Comparison of ENCODE assay signal across 7 mouse cellular contexts in the genomic region with DNA sequence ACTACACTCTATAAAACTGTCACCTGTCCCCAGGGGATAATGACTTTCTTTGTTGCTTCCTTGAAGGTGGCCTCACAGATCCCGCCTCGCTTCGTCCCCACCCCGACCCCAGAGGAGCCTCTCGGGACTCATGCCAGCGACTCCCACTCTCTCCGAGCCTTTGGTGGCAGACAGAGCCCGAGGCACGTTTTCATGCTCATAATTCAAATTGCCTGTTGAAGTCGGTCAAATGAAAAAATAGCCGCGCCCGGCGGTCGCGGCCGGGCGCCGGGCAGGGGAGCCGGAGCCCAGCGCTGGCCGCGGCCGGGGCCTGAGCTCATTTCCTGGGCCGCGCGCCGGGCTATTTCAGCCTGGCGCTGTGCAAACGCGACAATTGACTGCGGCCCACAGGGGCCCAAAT. TPM values are rescaled to one million over a fixed set of nuclear protein-coding genes. Genes with fewer than 3 reads are reported as not detected.
DNase-seq lines count a peak whose midpoint lies in the region; ATAC-seq and TF ChIP-seq lines count a peak whose summit lies in the region.

No protein-coding gene starts in this region.

- H3K4me1 ChIP-seq in E14TG2a.4 (replicated peaks; ENCODE audit: low read depth, low read length) = peaks cover 32% of the 10 kb centered on the region
- no peaks in the 10 kb centered on the region for H3K4me1 ChIP-seq in forebrain, postnatal 0 days (ENCODE audit: insufficient read depth)
- H3K4me1 ChIP-seq in kidney, postnatal 0 days (replicated peaks; ENCODE audit: insufficient read depth, low read length) = peaks cover 6% of the 10 kb centered on the region; the same call in 1 of the 2 replicates
- peaks cover 4% of the 10 kb centered on the region; the same call in 1 of the 2 replicates for H3K4me1 ChIP-seq in midbrain, embryonic 14.5 days (ENCODE audit: control insufficient read depth, insufficient read depth, low read length)

- TF ChIP-seq CTCF in E14TG2a.4 (conservative IDR thresholded peaks at IDR 0.05; ENCODE audit: low read length) = no peak
- no peak for TF ChIP-seq CTCF in forebrain, postnatal 0 days (IDR thresholded peaks at IDR 0.05; ENCODE audit: low read depth)
- TF ChIP-seq CTCF in kidney, postnatal 0 days (IDR thresholded peaks at IDR 0.05; ENCODE audit: low read depth) = no peak

- peak; percentile 56 for DNase-seq in Muller cell, postnatal 12 days (ENCODE audit: inconsistent ontology term)
- peak; percentile 38 for DNase-seq in forebrain, postnatal 0 days
- DNase-seq in kidney, postnatal 0 days (ENCODE audit: low spot score) = peak; percentile 49
- peak; percentile 73 for DNase-seq in midbrain, embryonic 14.5 days
- no peak for DNase-seq in urinary bladder, adult 2 months (ENCODE audit: low spot score)
- DNase-seq in frontal cortex, postnatal 14 days (ENCODE audit: low spot score in 2 of 2) = no peak

- peak overlapping the region; percentile 61 for H3K9ac ChIP-seq in forebrain, postnatal 0 days
- peak overlapping the region; percentile 56; the same call in 1 of the 2 replicates for H3K9ac ChIP-seq in kidney, postnatal 0 days (ENCODE audit: low read depth, low read length)
- H3K9ac ChIP-seq in midbrain, embryonic 14.5 days (replicated peaks; ENCODE audit: low read length) = peak overlapping the region; percentile 62

- peak overlapping the region; percentile 74 for H3K4me3 ChIP-seq in E14TG2a.4 (replicated peaks; ENCODE audit: low read length)
- H3K4me3 ChIP-seq in forebrain, postnatal 0 days (ENCODE audit: low read depth, low read length) = peak overlapping the region; percentile 39
- H3K4me3 ChIP-seq in kidney, postnatal 0 days (replicated peaks; ENCODE audit: low read depth, low read length) = peak overlapping the region; percentile 33
- H3K4me3 ChIP-seq in midbrain, embryonic 14.5 days (replicated peaks; ENCODE audit: low read depth, low read length) = peak overlapping the region; percentile 35

- no peaks in the 10 kb centered on the region for H3K36me3 ChIP-seq in E14TG2a.4 (ENCODE audit: insufficient read depth, low read length)
- no peaks in the 10 kb centered on the region for H3K36me3 ChIP-seq in forebrain, postnatal 0 days (ENCODE audit: insufficient read depth)
- H3K36me3 ChIP-seq in kidney, postnatal 0 days (ENCODE audit: insufficient read depth, low read length) = no peaks in the 10 kb centered on the region
- H3K36me3 ChIP-seq in midbrain, embryonic 14.5 days (ENCODE audit: control insufficient read depth, insufficient read depth, low read length) = no peaks in the 10 kb centered on the region

- H3K4me2 ChIP-seq in forebrain, postnatal 0 days (ENCODE audit: low read depth) = peak overlapping the region; percentile 78
- peak overlapping the region; percentile 71 for H3K4me2 ChIP-seq in kidney, postnatal 0 days (ENCODE audit: low read length)
- H3K4me2 ChIP-seq in midbrain, embryonic 14.5 days (ENCODE audit: low read length) = peak overlapping the region; percentile 69

- H3K27ac ChIP-seq in forebrain, postnatal 0 days (ENCODE audit: low read depth, low read length) = no peak overlapping the region
- no peak overlapping the region for H3K27ac ChIP-seq in kidney, postnatal 0 days
- H3K27ac ChIP-seq in midbrain, embryonic 14.5 days (replicated peaks; ENCODE audit: low read depth, low read length) = 0 out of 2 replicates have a peak overlapping the region, but pooled peaks have one; percentile 8

- H3K27me3 ChIP-seq in E14TG2a.4 (ENCODE audit: insufficient read depth, low read length) = peaks cover 30% of the 10 kb centered on the region
- no peaks in the 10 kb centered on the region; the same call in 1 of the 2 replicates for H3K27me3 ChIP-seq in forebrain, postnatal 0 days (ENCODE audit: insufficient read depth, low read length)
- no peaks in the 10 kb centered on the region for H3K27me3 ChIP-seq in kidney, postnatal 0 days (ENCODE audit: insufficient read depth, low read length)
- H3K27me3 ChIP-seq in midbrain, embryonic 14.5 days (ENCODE audit: control insufficient read depth, insufficient read depth, low read length) = no peaks in the 10 kb centered on the region

- whole genome bisulfite sequencing in forebrain, postnatal 0 days = 1% methylated on average over 32 of the region's 32 CpGs
- WGBS in kidney, postnatal 0 days = under 1% methylated on average over 32 of the region's 32 CpGs
- WGBS in midbrain, embryonic 14.5 days = under 1% methylated on average over 32 of the region's 32 CpGs

- H3K9me3 ChIP-seq in E14TG2a.4 (ENCODE audit: low read length) = no peaks in the 10 kb centered on the region
- no peaks in the 10 kb centered on the region for H3K9me3 ChIP-seq in forebrain, postnatal 0 days (ENCODE audit: low read length)
- no peaks in the 10 kb centered on the region for H3K9me3 ChIP-seq in kidney, postnatal 0 days (replicated peaks; ENCODE audit: low read length)
- H3K9me3 ChIP-seq in midbrain, embryonic 14.5 days (ENCODE audit: control insufficient read depth, low read length) = no peaks in the 10 kb centered on the region

- no peak for ATAC-seq in forebrain, postnatal 0 days
- ATAC-seq in kidney, postnatal 0 days (replicated peaks; ENCODE audit: low FRiP score, low read depth) = no peak
- ATAC-seq in midbrain, embryonic 14.5 days (ENCODE audit: low FRiP score, low TSS enrichment) = no peak

RNA-seq across cellular contexts. Expression of gene Sost, which starts 29.7 kb away (rescaled TPM):
- total RNA-seq in forebrain, postnatal 0 days (2014; rRNA removed) = 0.31 TPM in 1 of 2 replicates, not detected in the other
- polyA plus RNA-seq in forebrain, postnatal 0 days (2015; fragmentation: Nextera tagmentation; extraction: Ambion mirVana) = not detected in 2 replicates
- 1.6 and 1.8 TPM in 2 replicates for polyA plus RNA-seq in kidney, postnatal 0 days (2015; fragmentation: Nextera tagmentation; extraction: Ambion mirVana)
- not detected in 2 replicates for polyA plus RNA-seq in midbrain, embryonic 14.5 days (2014; fragmentation: Nextera tagmentation; extraction: Ambion mirVana)
- polyA plus RNA-seq in urinary bladder, adult 2 months (2012; rRNA removed) = 0.03 TPM in 1 of 2 replicates, not detected in the other

RNA-seq across cellular contexts. Expression of gene Meox1, which starts 42.9 kb away (rescaled TPM):
- total RNA-seq in forebrain, postnatal 0 days (2014; rRNA removed) = 1.1 and 2.0 TPM in 2 replicates
- 0.58 and 0.68 TPM in 2 replicates for polyA plus RNA-seq in forebrain, postnatal 0 days (2015; fragmentation: Nextera tagmentation; extraction: Ambion mirVana)
- polyA plus RNA-seq in kidney, postnatal 0 days (2015; fragmentation: Nextera tagmentation; extraction: Ambion mirVana) = 13.9 and 14.3 TPM in 2 replicates
- polyA plus RNA-seq in midbrain, embryonic 14.5 days (2014; fragmentation: Nextera tagmentation; extraction: Ambion mirVana) = 0.25 and 0.40 TPM in 2 replicates
- 2.8 and 2.9 TPM in 2 replicates for polyA plus RNA-seq in urinary bladder, adult 2 months (2012; rRNA removed)

RNA-seq across cellular contexts. Expression of gene Cfap97d1, which starts 47.0 kb away (rescaled TPM):
- total RNA-seq in forebrain, postnatal 0 days (2014; rRNA removed) = not detected in 2 replicates
- not detected in 2 replicates for polyA plus RNA-seq in forebrain, postnatal 0 days (2015; fragmentation: Nextera tagmentation; extraction: Ambion mirVana)
- polyA plus RNA-seq in kidney, postnatal 0 days (2015; fragmentation: Nextera tagmentation; extraction: Ambion mirVana) = not detected in 2 replicates
- not detected in 2 replicates for polyA plus RNA-seq in midbrain, embryonic 14.5 days (2014; fragmentation: Nextera tagmentation; extraction: Ambion mirVana)
- polyA plus RNA-seq in urinary bladder, adult 2 months (2012; rRNA removed) = not detected in 2 replicates

RNA-seq across cellular contexts. Expression of gene Dusp3, which starts 49.7 kb away (rescaled TPM):
- 32.8 and 35.5 TPM in 2 replicates for total RNA-seq in forebrain, postnatal 0 days (2014; rRNA removed)
- polyA plus RNA-seq in forebrain, postnatal 0 days (2015; fragmentation: Nextera tagmentation; extraction: Ambion mirVana) = 25.1 and 31.0 TPM in 2 replicates
- polyA plus RNA-seq in kidney, postnatal 0 days (2015; fragmentation: Nextera tagmentation; extraction: Ambion mirVana) = 51.7 and 57.9 TPM in 2 replicates
- 16.5 and 17.2 TPM in 2 replicates for polyA plus RNA-seq in midbrain, embryonic 14.5 days (2014; fragmentation: Nextera tagmentation; extraction: Ambion mirVana)
- polyA plus RNA-seq in urinary bladder, adult 2 months (2012; rRNA removed) = 55.8 and 62.7 TPM in 2 replicates

Comparison
In these comparisons a context has a peak if more than half of its experiments do, and no peak if none do; other contexts are left out.
1. DNase-seq: peak in Muller cell, postnatal 12 days (single experiment), forebrain, postnatal 0 days (single experiment), kidney, postnatal 0 days (single experiment) and midbrain, embryonic 14.5 days (single experiment); none in urinary bladder, adult 2 months (single experiment) and frontal cortex, postnatal 14 days (0 of 2).
2. Peak in every context shown above with its lines, with median percentiles within 50 percentile points of each other: H3K4me3 ChIP-seq, H3K4me2 ChIP-seq and H3K9ac ChIP-seq.